Mouse (Mus musculus): ENCODE results near the gene Hmcn2. TPM values are rescaled to one million over a fixed set of nuclear protein-coding genes. Genes with fewer than 3 reads are reported as not detected.
A peak's percentile ranks its signal among the peaks of the same experiment; 100 is the strongest.

The Hmcn2 gene
- total RNA-seq (2021) = under 1 TPM; 0.23 to 0.35 TPM

DNA sequence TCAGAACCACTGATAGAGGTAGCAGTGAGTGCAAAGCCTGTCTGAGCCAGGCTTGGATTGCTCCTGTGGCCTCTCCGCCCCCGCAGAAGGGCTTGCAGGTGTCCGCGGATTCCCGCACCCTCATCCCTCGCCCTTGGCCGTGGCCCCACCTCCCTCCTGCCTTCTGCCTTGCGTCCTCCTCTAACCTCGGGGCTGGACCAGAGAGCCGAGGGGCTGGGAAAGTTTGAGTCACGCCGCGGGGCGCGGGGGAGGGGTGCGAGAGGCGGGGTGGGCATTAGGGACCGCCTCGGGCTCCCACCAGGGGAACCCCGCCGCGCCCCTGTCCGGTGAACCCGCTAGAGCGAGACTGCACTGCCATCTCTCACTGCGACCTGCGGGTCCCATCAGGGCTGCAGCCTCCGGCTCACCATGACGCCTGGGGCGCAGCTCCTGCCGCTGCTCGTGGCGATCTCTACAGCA, at the start of gene Hmcn2:
TSS of gene Hmcn2 (plus strand) at position 409 of the 459 bp plus-strand sequence.
- no peak for DNase-seq

DNA sequence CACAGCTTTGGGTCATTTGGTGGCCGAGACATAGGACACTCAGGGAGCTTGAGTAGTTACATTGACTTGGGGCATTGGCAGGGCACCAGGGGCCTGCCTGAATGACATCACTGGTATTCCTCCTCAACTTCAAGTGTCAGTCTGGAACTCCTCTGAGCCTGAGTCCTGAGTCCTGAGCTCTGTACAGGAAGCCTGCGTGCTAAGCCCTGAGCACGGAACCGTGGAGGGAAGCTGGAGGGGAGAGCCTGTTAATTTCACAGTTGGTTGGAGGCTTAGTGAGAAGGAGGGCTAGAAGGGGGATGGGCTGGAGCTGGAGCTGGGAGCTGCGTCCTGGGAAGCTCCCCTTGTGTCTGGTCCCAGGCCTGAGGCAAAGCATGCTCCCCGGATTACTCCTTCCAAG, 46.8 kb upstream of the Hmcn2 start:
- DNase-seq = no peak

DNA sequence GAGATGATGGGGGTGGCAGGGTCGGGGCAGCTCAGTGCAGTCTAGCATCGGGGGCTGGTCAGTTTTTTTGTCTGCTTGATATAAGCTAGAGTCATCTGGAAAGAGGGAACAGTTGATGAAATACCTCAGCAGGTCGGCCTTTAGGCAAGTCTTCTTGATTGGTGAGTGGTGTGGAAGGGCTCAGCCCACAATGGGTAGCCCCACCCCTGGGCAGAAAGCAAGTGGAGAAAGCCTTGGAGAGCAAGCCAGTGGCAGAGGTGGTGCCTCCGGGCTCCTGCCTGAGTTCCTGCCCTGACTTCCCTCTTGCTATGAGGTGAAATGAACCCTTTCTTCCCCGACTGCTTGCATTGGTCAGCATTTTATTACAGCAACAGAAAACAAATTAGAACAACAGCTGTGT, 45.6 kb upstream of the Hmcn2 start:
- DNase-seq = no peak

DNA sequence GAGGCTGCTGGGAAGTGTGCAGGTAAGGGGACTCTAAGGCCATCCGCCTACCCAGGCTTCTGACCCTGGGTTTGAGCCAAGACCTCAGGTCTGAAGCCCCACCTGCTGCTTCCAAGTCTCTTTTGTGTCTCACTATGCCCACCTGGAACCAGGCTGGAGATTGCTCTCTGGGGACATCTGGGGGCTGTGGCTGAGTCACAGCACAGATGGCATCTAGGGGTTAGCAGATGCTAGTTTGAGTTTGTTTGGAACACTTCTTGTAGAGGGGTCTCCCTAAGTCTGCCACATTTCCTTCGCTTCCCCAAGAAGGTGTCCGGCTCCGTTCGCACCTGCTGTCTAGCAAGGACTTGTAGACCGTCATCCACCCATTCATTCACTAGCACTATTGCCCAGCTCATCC, 45.0 kb upstream of the Hmcn2 start:
- no peak for DNase-seq

DNA sequence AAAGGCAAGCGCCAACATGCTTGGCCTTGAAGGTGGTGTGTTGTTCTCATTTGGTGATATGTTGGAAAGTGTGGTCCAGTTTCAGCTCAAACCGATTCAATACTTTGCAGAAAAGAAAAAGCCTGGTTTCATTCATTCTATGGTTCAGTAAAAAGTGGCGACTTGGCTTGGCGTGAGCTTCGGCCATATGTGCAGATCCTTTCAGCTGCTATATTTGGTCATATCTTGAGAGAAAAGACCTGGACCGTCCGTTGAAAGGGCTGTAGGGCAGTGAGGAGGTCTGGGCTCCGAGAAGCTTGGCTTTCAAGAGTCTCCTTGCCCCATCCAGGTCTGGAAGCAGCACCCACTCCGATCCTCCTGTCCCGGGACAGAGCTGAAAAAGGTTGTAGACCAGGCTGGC, 44.4 kb upstream of the Hmcn2 start:
- no peak for DNase-seq

DNA sequence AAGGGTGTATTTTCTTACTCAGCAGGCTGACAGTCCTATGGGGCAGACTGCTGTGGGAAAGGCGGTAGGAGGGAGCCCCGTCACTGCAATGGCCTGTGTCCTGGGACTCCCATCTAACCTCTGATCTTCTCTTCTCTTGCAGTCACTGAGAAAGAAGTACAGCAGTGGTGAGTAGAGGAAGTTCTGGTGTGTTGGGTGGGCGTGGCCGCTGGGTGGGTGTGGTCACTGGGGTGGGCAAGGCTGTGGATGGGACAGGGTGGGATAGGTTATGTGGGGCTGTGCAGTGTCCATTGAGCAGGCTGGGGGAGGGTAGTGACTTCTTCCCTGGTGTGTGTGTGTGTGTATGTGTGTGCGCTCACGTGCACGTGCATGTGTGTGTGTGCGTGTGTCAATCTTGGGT, 43.7 kb upstream of the Hmcn2 start:
- DNase-seq = no peak

DNA sequence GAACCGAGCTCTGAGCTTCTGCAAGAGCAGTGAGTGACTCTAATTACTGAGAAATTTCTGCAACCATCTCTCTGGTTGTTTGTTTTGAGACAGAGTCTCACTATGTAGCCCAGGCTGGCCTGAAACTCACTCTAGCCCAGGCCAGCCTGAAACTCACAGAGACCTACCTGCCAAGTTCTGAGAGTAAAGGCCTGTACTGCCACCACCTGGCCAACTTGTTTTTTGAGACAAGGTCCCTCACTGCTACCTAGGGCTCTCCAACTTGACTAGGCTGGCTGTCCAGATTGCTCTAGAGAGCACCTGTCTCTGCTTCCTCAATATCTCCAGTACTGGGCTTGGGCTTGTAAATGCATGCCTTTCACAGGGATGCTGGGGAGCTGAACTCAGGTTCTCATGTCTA, 43.1 kb upstream of the Hmcn2 start:
- no peak for DNase-seq

DNA sequence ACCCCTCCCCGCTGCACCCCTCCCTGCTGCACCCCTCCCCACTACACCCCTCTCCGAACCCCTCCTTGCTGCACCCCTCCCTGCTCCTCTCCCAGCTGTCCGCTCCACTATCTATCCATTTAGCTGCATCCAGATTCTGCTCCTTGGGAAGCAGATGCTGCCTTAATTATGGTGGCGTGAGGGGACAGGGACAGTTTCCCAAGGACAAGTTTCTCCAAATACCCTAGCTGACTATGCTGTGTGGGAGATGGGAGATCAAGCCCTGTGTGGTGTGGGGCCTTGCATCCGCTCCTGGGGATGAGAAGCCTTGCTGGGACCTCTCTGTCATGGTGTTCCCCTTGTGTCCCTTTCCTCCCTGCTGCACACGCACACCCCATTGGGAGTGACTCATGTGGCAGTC, 39.2 kb upstream of the Hmcn2 start:
- DNase-seq = no peak

DNA sequence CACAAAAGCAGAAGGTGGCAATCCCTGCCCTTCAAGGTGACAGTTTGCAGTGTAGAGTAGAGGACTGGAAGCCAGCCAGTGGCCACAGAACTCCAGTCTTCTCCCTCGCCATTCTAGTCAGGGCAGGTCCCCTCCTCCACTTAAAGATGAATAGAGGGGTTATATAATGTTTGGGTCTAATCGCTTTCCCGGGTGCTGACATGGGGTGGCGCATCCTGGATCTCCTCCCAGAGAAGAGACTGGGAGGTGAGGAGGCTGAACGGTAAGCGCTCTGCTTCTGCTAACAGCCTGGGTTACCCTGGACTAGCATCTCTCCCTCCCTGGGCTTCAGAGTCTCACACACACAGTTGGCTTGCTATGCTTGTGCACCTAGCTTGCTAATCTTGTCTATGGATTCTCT, 36.4 kb upstream of the Hmcn2 start:
- DNase-seq = no peak

DNA sequence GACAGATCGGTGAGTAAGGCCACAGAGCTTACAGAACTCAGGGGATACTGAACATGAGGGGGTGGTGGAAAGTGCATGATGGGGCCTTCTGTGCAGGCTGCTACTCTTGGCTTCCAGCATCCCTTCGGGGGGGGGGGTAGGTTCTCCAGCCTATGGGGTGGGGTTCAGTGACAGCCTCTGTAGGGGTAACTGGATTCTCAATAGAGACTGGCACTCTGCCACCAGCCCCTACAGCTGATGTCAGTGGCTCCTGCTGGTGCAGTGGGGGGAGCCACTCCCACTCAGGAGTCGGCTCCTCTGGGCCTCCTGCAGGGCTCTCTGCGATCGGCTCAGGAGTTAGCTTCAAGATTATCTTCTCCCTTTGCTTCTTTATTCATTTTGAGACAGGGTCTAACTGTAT, 35.7 kb upstream of the Hmcn2 start:
- DNase-seq = no peak

DNA sequence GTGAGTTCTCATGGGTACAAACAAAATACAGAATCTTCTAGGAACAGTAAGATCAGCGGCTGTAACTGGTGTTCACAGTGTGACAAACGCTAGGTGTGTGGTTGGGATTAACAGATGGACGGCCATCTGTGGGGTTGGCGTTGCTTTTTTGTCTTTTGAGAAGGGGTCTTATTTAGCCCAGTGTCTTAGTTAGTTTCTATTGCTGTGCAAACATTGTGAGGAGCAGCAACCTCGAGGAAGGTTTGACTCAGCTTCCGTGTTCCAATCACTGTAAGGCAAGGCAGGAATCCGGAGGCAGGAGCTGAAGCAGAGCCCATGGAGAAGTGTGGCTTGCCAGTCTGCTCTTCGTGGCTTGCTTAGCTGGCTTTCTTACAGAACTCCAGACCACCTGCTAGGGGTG, 33.1 kb upstream of the Hmcn2 start:
- no peak for DNase-seq

DNA sequence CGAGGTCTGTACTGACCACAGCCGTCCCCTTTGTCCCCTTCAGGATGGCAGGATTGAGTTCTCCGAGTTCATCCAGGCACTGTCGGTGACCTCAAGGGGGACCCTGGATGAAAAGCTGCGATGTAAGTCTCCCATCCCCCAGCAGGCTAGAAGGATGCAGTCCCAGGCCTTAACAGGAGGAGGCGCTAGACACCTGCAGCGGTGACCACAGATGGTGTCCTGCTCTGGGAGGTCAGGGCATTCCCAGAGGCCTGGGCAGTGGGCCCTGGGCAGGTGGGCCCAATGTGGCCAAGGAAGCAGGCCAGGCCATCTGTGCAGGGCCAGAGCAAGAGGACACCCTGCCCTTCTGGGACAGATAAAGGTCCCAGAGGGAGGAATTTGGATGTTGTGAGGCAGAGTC, 31.9 kb upstream of the Hmcn2 start:
- DNase-seq = no peak

DNA sequence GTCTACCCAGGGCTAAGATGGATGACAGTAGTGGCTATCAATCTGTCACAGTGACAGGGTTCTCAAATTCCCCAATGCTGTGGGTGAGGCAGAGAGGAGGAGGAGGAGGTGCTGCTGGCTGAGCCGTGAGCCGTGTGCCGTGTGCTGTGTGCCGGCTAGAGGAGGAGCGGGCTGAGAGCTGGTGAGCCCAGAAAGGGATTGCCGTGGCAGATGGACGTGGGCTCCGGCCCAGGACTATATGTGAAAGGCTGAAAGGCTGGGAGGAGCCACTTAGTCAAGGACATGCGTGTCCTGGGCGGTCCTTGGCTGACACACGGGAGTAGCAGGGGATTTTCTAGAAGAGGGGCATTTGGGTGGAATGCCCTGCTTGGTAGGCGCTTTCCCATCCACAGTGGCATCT, 31.3 kb upstream of the Hmcn2 start:
- DNase-seq = no peak

DNA sequence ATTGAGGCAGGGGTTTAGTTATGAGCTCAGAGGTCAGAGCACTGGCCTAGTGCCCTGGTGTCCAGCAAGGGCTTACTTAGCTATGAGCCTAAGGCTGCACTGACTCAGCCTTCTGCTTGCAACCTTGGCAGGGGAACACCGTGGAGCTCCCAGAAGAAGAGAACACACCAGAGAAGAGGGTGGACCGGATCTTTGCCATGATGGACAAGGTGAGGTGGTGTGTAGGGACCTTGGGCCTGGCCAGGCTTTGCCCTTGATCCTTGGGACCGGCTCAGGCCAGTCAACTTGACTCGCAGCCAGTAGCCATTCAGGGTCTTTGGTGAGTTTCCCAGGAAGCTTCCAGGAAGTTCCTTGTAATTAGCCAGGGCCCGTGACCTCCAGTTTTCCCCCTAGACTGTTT, 29.7 kb upstream of the Hmcn2 start:
- DNase-seq = no peak

DNA sequence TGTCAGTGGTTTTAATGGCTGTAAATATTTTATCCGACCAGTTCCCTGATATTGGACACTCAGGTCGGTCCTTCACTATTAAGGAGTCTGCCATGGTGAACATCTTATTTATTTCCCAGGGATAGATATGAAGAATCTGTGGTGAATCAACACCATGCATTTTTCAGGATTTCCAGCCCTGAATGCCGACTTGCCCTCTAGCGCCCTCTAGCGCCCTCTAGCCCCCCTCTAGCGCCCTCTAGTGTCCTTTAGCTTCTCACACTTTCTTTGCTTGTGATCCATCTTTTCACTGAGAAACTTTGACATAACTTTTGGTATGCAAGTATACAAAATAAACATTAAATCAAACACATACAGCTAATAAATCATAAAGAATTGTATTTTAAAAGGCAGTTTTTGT, 22.8 kb upstream of the Hmcn2 start:
- peak in 1 of 2 experiments; percentile 61 for DNase-seq

DNA sequence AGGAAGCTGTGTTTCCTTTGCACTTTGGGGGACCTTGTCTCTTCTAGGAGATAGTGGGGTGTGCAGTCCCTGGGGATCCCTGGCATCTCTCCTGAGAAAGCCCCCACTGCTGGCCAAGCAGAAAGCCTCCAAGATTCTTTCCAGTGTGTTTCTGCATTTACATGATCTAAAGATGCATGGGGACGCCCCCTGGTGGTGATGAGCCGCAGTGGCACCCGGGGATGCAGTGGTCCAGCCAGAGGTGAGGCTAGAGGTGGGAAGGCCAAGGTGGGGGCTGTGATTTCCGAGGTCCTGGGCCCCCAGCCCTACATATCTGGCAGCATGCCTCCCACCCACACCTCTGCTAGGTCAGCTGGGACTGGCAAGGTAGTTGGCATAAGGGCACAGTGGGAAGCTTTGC, 19.2 kb upstream of the Hmcn2 start:
- peak; percentile 63 to 65 for DNase-seq

DNA sequence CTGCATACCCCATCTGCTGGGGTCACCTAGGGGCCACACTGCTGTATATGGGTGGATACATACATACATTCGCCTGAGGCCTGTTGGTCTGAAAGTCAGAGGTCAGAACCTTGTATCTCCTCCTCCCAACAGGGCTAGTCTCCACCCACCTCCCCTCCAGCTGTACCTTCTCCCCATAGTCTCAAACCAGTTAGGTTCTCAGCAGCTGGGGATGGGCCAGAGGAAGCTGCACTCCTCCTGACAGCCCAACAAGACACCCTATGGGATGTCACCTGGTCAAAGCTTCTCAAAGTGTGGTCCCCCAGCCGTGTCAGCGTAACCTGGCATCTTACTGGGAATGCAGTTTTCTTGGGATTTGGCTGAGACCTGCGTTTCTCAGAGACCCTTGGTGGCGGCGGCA, 17.8 kb upstream of the Hmcn2 start:
- DNase-seq = no peak

DNA sequence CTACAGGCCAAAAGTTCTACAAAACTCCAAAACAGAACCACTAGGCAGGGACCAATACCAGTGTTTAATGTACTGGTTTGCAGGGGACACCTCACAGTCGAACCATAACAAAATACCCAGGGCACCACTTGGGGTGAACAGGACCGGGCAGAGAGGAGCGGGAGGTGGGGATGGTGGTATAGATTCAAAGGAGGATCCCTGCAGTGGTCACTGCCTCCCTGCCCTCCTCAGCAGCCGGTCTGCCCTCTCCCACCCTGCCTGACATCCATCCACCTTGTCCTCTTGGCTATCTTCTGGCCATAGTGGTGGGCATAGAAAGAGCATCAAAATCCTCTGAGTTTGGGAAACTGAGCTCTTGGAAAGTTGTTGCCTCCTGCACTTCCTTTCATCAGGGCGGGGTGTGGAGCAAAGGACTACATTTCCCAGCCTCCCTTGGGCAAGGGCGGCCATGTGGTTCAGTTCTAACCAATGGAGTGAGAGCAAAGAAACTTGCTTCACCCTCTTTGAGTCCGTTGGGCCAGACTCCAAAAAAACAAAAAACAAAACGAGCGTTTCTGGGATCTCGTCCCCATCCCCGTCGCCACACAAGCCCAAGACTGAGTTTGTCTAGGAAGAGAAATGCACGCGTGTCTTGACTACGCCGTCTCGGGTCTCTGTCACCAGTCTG, 16.5 kb upstream of the Hmcn2 start:
- DNase-seq = peak; percentile 59 to 61

DNA sequence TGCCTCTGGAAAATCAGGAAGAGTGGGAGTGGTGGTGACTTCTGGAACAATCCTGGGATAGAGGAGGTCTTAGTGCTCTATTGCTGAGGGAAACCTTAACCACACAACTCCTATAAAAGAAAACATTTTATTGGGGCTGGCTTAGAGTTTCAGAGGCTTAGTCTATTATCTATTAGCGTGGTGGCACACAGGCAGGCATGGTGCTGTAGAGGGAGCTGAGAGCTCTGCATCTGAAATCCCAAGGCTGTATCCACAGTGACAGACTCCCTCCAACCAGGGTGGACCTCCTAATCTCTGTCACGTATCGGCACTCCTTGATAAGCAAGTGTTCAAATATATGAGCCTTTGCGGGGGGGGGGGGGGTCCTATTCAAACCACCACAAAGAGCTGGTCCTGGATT, 15.4 kb upstream of the Hmcn2 start:
- no peak for DNase-seq

DNA sequence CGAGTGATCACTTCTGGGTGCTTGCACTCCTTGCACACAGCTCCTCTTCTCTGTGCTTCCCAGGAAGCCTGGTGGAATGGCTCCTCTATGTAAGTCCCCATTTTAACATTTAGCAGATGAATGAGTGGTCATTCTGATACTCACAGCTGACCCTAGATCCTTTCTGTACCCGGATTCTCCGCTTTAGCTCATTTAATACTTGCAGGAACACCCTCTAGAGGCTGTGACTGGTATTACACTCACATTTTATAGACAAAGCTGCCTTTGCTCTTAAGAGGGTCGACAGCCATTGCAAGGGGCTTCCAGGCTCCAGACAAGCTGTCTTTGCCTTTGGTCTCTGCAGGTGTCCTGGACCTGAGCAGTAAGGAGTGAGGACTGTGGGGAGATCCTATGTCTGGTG, 14.9 kb upstream of the Hmcn2 start:
- no peak for DNase-seq

DNA sequence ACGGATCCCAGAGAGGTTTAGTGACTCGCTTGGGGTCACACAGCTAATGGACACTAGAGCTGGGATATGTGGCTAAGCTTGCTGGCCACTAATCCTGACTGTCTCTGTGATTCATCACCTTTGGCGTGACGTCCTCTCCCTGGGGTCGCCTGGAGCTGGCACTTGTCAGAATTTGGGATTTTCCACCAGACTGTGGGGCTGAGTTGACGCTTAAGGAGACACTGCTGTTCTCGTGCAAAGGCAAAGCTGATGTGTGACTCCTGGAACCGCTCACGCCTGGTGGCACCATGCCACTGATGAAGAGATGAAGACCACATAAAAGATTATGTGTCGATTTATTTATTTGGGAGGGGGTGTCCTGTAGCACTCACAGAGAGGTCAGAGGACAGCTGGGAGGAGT, 14.2 kb upstream of the Hmcn2 start:
- no peak for DNase-seq

DNA sequence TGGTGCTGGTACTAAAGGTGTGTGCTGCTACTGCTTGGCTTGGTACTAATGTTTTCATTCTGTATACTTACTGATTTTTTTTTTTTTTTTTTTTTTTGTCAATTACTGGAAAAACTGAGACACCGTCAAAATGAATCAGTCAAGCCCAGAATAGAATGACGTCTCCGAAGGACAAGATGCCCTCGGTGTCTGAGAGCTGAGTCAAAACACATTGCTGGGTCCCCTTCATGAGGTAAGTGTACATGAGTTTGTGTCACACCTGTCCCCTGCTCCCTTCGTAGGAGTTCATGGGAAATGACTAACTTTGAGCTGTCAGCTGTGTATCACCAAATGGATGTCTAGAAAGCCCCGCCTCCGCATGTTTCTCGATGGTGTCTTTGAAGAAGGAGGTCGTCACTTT, 11.0 kb upstream of the Hmcn2 start:
- DNase-seq = no peak

DNA sequence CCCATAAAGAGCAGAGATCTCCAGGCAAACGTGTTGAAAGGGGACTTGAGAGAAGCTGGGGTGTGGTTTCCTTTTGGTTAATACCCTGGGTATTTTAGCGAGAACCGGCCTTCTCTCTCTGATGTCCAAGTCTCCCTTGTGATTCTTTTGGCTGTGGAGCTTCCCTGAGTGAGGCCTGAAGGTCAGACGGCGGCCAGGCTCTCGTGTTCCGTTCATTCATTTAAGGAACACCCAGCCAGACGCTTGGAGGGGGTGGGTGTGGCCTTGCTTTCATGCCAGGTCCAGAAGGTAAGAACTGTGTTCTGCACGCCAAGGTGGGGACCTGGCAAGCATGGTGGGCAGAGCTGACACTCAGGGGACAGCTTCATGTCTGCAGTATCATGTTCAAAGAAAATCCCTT, 10.0 kb upstream of the Hmcn2 start:
- DNase-seq = no peak

DNA sequence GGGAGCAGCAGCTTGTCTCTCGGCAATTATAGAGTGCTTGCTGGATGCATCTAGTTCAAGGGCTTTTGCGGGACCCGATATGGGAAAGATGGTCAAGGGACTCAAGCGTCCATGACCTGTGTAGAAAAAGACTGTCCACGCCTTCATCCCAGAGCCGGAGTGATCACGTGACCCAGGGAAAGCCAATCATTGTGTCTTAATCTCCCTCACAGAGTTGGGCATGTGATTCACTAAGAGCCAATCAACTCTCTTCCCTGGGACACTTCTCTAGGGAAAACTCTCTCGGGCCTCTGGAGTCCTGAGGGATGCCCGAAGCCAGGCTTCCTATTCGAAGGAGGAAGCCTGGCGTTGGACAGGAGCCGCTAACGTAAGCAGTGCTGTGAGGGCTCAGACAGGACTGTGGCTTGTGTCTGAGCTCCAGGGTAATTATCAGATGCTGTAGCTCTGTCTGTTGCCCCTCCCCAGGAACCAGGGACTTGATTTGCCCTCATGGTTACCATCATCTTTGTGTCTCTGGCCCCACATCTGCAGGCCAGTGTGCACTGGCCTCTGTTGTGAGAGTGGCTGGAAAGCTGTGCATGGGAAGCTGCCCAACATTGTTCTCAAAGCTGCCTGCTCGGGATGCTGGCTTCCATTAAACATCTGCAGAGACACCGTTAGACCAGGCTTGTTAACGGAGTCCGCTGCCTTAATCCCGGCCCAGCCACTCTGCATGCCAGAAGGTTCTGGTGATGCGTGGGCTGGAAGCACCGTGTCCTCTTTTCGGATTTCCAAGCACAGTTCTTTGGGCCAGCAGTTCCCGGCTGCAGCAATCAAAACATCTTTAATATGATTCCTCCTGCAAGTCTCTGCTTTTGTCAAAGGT, 9.2 kb upstream of the Hmcn2 start:
- DNase-seq = no peak

Data from layer of hippocampus, postnatal 36 days (tissue).